Mouse (Mus musculus) retina, embryonic 14.5 days (tissue): ENCODE results near the gene Ercc6l2.

Experiments used
- DNase-seq: peaks from one replicate; pipeline ENCODE4 v3.0.0-alpha.2; 2015; ENCODE audit warnings: low spot score

The Ercc6l2 gene

GRCm38 (mm10) chr13:63930525-63930924 is 115.5 kb downstream of the Ercc6l2 start:
- DNase-seq = no peak

- no peak for DNase-seq
Observed at GRCm38 (mm10) chr13:63936369-63936768, 121.3 kb downstream of the Ercc6l2 start.

DNA sequence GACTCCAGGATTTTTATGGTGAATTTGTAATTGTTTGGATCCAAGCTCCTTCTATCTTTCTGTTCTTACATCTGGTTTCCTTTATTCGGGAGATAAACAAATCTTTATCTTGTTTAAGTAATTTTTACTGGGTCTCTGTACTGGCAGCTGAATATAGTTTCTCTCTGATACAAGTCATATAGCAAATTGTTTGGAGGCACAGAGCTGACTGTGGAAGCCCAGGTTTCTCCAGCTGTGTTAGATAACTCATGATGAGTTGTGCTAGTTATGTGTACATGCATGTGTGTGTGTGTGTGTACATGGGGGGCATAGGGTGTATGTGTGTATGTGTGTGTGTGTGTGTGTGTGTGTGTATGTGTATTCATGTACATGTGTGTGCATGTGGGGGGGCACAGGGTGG is 125.2 kb downstream of the Ercc6l2 start:
- DNase-seq = no peak

GRCm38 (mm10) chr13:63941170-63941569 is 126.1 kb downstream of the Ercc6l2 start:
- no peak for DNase-seq

DNA sequence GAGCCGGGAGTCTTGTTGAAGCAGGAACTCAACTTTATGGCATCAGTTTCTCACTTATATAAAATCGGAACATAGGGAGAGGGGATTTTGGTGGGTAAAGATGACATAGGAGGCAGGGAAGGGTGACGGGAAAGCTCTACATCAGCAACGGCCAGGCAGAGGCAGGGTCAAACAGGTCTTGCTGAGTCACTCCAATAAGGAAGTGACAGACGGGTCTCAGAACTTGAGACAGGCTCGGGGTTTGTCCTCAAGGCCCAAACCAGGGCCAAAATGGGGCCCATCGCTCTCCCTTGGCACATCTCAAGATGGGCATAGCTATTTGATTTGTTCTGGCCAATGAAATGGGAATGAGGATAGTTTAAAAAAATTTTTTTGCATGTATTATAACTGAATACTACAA is 128.6 kb downstream of the Ercc6l2 start:
- DNase-seq = no peak

- no peak for DNase-seq
Observed at GRCm38 (mm10) chr13:63944344-63945021, 129.4 kb downstream of the Ercc6l2 start.
